Mouse (Mus musculus) urinary bladder, postnatal 14 days (tissue): ENCODE data around the gene Neb.

ENCODE experiments used
- DNase-seq: peaks from one replicate; pipeline ENCODE4 v3.0.0; 2021; ENCODE audit warnings: low spot score

Gene Neb

GRCm38 (mm10) chr2:52378448-52378804, at the start of gene Neb:
Neb (minus strand) TSS chr2:52378474.
- no peak for DNase-seq

- no peak for DNase-seq
These were observed 49.1 kb upstream of the Neb start for GRCm38 (mm10) chr2:52427383-52427782.

GRCm38 (mm10) chr2:52426041-52426440, 47.8 kb upstream of the Neb start:
- DNase-seq, result no peak

- DNase-seq, result no peak
These were observed 47.2 kb upstream of the Neb start for GRCm38 (mm10) chr2:52425523-52425795.

GRCm38 (mm10) chr2:52424747-52425522, 46.7 kb upstream of the Neb start, which contains the start of gene Arl5a:
Arl5a (minus strand) TSS chr2:52424901.
- peak; percentile 95 for DNase-seq

GRCm38 (mm10) chr2:52424248-52424728, 46.0 kb upstream of the Neb start:
- DNase-seq, result peak; percentile 36

- DNase-seq, result no peak
These were observed 45.5 kb upstream of the Neb start for GRCm38 (mm10) chr2:52423611-52424247.

- no peak for DNase-seq
These were observed 44.8 kb upstream of the Neb start for GRCm38 (mm10) chr2:52422871-52423610.

GRCm38 (mm10) chr2:52421197-52421596, 42.9 kb upstream of the Neb start:
- DNase-seq, result no peak

GRCm38 (mm10) chr2:52420001-52420710, 41.9 kb upstream of the Neb start:
- no peak for DNase-seq

- no peak for DNase-seq
These were observed 41.0 kb upstream of the Neb start for GRCm38 (mm10) chr2:52419295-52419694.

- no peak for DNase-seq
These were observed 34.3 kb upstream of the Neb start for GRCm38 (mm10) chr2:52412524-52413037.

GRCm38 (mm10) chr2:52406480-52406879, 28.2 kb upstream of the Neb start:
- DNase-seq, result no peak

- no peak for DNase-seq
These were observed 27.0 kb upstream of the Neb start for GRCm38 (mm10) chr2:52405238-52405637.

GRCm38 (mm10) chr2:52394529-52394928, 16.3 kb upstream of the Neb start:
- no peak for DNase-seq

GRCm38 (mm10) chr2:52390415-52390975, 12.2 kb upstream of the Neb start:
- DNase-seq, result no peak

- DNase-seq, result no peak
These were observed 11.7 kb upstream of the Neb start for GRCm38 (mm10) chr2:52389975-52390374.

- DNase-seq, result no peak
These were observed 8.2 kb upstream of the Neb start for GRCm38 (mm10) chr2:52386451-52386850.

- DNase-seq, result peak; percentile 11
These were observed 7.8 kb upstream of the Neb start for GRCm38 (mm10) chr2:52386037-52386436.

- DNase-seq, result no peak
These were observed 581 bp upstream of the Neb start for GRCm38 (mm10) chr2:52378848-52379261.

- DNase-seq, result no peak
These were observed 397 bp downstream of the Neb start for GRCm38 (mm10) chr2:52377706-52378447.
